ENCODE assay signal across 8 mouse cellular contexts in genomic region chr11:73199230-73199712, GRCm38 (mm10). TPM values are rescaled to one million over a fixed set of nuclear protein-coding genes. Genes with fewer than 3 reads are reported as not detected.
A peak's percentile ranks its signal among the peaks of the same experiment; 100 is the strongest.
DNase-seq lines count a peak whose midpoint lies in the region; ATAC-seq and TF ChIP-seq lines count a peak whose summit lies in the region.

TSS of gene Shpk (plus strand) at chr11:73199460.

- peak within 1 kb of the TSS; percentile 73 for H3K4me3 ChIP-seq in hindbrain, embryonic 10.5 days
- H3K4me3 ChIP-seq in lung, postnatal 0 days (ENCODE audit: low read depth, low read length): peak within 1 kb of the TSS; percentile 59

- H3K9ac ChIP-seq in lung, postnatal 0 days (replicated peaks; ENCODE audit: low read depth): peak within 1 kb of the TSS; percentile 75

- H3K27me3 ChIP-seq in hindbrain, embryonic 10.5 days (ENCODE audit: insufficient read depth, poor library complexity, severe bottlenecking): peaks cover 15% of the 10 kb centered on the region
- H3K27me3 ChIP-seq in lung, postnatal 0 days (replicated peaks; ENCODE audit: insufficient read depth, low read length): no peaks in the 10 kb centered on the region

- H3K9me3 ChIP-seq in hindbrain, embryonic 10.5 days: no peaks in the 10 kb centered on the region
- H3K9me3 ChIP-seq in lung, postnatal 0 days (ENCODE audit: low read length): no peaks in the 10 kb centered on the region

- peaks cover 18% of the 10 kb centered on the region; the same call in 1 of the 2 replicates for H3K36me3 ChIP-seq in hindbrain, embryonic 10.5 days
- no peaks in the 10 kb centered on the region for H3K36me3 ChIP-seq in lung, postnatal 0 days (ENCODE audit: insufficient read depth, low read length)

- no peak; the same call in 1 of the 2 replicates for TF ChIP-seq CTCF in lung, postnatal 0 days (IDR thresholded peaks at IDR 0.05)

- ATAC-seq in frontal cortex, adult (ENCODE audit: low TSS enrichment): peak; percentile 98
- ATAC-seq in lung, postnatal 0 days: peak; percentile 98

- peak within 1 kb of the TSS; percentile 98 for H3K4me2 ChIP-seq in lung, postnatal 0 days (replicated peaks; ENCODE audit: low read depth, low read length)

- peak within 1 kb of the TSS; percentile 86 for H3K27ac ChIP-seq in hindbrain, embryonic 10.5 days
- peak within 1 kb of the TSS; percentile 52; the same call in 1 of the 2 replicates for H3K27ac ChIP-seq in lung, postnatal 0 days (ENCODE audit: low read length)

- no peak for TF ChIP-seq EP300 in lung, postnatal 0 days (IDR thresholded peaks at IDR 0.05)

- H3K4me1 ChIP-seq in hindbrain, embryonic 10.5 days (replicated peaks): peaks cover 22% of the 10 kb centered on the region
- peaks cover 12% of the 10 kb centered on the region for H3K4me1 ChIP-seq in lung, postnatal 0 days (ENCODE audit: insufficient read depth, low read depth, low read length)

- WGBS in hindbrain, embryonic 10.5 days: under 1% methylated on average over 32 of the region's 32 CpGs
- 2% methylated on average over 32 of the region's 32 CpGs for WGBS in lung, postnatal 0 days

- DNase-seq in MEL-GATA-1-ER (ENCODE audit: extremely low read depth, low read depth): peak; percentile 90
- DNase-seq in cerebellum, adult 8-10 months: peak; percentile 96
- DNase-seq in hindbrain, embryonic 10.5 days (ENCODE audit: low spot score): peak; percentile 93
- peak; percentile 97 for DNase-seq in layer of hippocampus, adult 9-11 months
- DNase-seq in lung, postnatal 0 days (ENCODE audit: low spot score): peak; percentile 99
- peak; percentile 87 for DNase-seq in ovary, postnatal 14 days (ENCODE audit: low spot score)
- peak; percentile 96 for DNase-seq in thymus, postnatal 14 days

RNA-seq across cellular contexts. Expression of gene Shpk, which starts in this region (rescaled TPM):
- 1.1 and 1.7 TPM in 2 replicates for polyA plus RNA-seq in hindbrain, embryonic 10.5 days (2016; fragmentation: Nextera tagmentation; extraction: Ambion mirVana)
- 2.8 and 3.5 TPM in 2 replicates for polyA plus RNA-seq in lung, postnatal 0 days (2015; fragmentation: Nextera tagmentation; extraction: Ambion mirVana)

Comparison
In these comparisons a context has a peak if more than half of its experiments do, and no peak if none do; other contexts are left out.
1. Peak in every context shown above with its lines: DNase-seq, ATAC-seq, H3K4me3 ChIP-seq and H3K27ac ChIP-seq.